Mouse (Mus musculus) B cell, adult 2 months (primary cell): ENCODE data around the gene Hinfp.
"Not testable (repeated sequence)": the region's sequence is repeated elsewhere in the genome, so short reads cannot be mapped to it uniquely, and the experiment has no call there.

Experiments used
- DNase-seq, 2 experiments: peaks; one replicate each; pipeline ENCODE4 v3.0.0; 2022

Gene Hinfp

DNA sequence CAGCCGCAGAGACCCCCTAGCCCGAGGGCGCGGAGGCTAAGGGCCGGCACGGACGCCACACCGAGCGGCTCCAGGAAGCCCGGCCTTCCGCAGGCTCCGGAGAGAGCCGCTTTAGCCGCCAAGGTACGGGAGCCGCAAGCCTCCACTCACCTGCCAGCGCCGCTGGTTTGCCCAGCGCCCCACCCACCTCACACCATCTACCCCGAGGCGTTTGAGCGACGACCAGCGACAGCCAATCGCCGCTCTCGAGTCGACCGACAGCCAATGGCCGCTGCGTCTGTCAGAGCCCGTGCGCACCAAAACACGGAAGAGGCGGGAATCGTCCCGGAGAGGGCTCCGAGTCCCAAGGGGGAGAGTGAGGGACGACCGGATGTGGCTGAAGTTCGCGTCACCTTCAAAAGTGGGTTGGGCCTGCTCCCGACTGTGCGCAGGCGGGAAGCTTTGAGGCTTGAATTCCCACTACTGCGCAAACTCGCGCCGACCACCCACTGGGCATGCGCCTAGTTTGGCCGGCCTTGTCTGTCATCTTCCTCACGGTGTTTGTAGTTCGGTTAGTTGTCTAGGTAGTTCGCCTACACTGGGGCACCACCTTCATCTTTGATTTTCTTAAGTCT is at the start of gene Hinfp:
Gene Hinfp, minus strand, starts transcription at position 206 of the 614 bp plus-strand sequence.
- DNase-seq: peak; percentile 98

DNA sequence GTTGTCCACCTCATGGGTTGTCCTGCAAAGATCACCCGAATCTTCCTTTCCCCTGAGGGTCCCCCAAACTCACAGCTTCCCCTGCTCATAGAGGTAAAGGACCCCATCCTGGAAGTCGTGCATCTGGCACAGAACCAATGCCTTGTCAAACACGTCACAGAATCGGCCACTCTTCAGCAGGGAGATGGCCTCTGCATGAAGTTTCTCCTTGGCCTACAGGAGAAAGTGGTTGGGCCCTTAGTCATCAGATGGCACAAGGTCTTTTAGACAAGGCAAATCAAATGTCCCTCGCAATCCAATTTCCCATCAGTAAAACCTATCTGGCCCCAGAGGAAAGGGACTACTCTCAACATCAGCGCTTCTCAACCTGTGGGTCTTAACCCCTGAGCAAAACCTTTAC is 47.7 kb upstream of the Hinfp start:
- no peak for DNase-seq

GRCm38 (mm10) chr9:44352337-44352736 is 46.9 kb upstream of the Hinfp start:
- no peak for DNase-seq

GRCm38 (mm10) chr9:44351396-44351795 is 45.9 kb upstream of the Hinfp start:
- no peak for DNase-seq

DNA sequence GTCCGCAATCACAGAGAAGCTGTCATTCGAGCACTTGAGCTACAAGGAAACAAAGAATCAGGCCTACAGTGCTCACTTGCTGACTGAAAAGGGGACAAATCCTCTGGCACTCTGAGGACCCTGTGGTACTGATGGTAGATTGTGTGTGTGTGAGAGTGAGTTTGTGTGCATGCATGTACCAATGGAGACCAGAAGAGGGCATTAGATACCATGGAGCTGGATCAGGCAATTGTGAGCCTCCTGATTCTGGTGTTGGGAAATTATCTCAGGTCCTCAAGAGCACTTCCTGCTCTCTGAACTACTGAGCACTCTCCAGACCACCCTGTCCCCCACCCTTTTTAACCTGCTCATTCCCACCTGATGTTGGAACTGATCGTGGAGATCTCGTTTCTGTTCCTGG is 43.1 kb upstream of the Hinfp start:
- DNase-seq: no peak

DNA sequence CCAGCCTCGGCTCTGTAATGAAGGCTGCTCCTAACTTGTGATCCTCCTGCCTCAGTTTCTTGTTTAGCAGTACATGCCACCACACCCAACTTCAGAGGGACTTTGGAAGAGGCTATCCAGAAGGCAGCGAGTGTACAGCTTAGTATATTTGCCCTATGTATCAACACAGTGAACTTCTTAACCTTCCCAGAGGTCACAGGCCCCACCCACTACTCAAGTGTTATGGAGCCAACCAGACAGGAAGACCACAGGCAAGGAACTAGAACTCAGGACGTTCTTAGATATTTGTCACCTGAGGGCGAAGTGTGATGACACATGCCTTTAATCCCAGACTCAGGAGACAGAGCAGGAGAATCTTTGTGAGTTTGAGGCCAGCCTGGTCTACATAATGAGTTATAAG is 42.1 kb upstream of the Hinfp start:
- DNase-seq: no peak

DNA sequence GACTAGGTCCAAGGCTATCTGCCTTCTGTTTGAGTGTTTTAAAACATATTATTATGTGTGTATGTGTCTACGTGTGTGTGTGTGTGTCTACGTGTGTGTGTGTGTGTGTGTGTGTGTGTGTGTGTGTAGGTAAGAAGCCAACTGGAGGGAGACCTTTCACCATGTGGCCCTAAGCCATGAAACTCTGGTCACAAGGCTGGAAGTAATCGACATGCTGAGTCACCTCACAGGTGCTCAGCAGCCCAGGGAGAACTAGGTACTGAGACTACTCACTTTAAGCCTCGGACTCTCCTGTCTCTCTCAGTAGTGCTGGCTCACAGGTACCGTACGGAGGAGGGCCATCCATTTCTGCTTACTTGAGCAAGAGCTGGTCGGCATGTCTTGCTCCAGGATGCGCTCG is 41.7 kb upstream of the Hinfp start:
- DNase-seq: no peak

DNA sequence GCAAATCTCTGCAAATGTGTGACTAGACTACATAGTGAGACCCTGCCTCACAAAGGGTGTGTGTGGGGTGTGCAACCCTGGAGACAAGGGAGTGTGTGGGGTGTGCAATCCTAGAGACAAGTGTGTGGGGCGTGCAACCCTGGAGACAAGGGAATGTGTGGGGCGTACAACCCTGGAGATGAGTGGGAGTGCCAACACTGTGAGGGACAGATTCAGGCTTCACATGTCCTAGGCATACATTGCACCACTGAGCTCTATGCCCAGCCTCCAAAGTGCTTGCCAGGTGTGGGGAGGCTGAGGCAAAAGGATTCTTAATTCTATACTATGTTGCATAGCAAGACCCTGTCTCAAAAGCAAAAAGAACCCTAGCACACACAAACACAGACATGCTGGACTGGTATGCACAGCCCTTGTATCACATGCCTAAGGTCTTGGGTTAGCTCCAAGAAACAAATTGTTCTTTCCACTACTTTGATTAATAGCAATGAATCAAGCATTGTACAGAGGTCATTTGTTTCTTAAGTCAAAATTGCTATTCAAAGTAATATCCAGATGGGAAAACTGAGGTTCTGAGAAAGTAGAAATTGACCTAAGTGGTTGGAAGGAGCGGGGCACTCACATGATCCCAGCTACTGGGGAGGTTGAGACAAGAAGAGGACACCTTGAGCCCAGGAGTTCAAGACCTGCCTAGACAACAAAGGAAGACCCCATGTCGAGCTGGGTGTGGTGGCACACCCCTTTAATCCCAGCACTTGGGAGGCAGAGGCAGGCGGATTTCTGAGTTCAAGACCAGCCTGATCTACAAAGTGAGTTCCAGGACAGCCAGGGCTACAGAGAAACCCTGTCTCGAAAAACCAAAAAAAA is 40.3 kb upstream of the Hinfp start:
- no peak for DNase-seq

DNA sequence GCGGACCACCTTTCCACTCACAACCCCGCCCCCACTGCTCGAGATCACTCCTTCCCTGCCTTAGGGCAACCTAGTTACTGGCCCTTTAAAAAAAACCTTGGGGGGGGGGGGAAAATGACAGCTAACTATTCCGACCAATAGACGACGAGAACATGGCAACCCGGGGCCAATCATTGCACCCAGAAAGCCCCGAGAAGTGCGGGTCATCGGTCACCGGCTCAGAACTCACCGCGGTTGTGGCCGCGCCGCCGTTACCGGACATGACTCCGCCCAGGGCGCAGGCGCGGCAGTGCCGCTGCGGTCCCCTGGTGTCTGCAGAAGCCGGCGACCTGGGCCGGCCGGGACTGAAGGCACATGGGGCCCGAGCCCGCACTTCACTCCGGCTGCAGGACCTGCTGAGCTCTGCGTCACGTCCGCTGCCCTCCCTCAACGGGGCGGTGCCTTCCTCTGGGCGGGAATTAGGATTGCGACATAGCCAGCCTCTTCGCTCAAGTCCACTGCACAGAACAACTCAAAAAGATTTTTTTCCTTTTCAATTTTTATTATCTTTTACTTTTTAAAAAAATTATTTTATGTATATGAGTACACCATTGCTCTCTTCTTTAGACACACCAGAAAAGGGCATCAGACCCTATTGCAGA is 38.4 kb upstream of the Hinfp start, which contains the start of gene Hmbs:
Gene Hmbs, minus strand, starts transcription at position 448 of the 641 bp plus-strand sequence.
- DNase-seq: peak; percentile 93 to 95

GRCm38 (mm10) chr9:44343290-44343689 is 37.8 kb upstream of the Hinfp start:
- DNase-seq: no peak

DNA sequence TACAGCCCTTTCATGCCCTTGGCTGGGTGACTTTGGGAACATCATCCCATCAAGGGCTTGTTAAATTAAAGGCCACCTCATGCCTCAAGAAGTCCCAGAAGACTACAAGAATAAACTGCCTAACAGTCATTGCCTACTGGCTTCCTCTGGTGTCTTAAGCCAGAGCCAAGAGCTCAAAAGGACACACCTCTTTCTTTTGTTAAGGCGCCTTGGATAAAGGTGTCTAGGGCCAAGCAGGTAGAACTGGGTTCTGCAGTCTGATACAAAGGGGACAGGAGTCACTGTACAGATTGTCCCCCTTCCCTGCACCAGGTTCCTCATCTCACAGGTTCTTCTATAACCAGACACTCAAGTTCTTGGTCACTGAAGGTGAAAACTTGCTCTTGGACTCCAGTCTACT is 37.1 kb upstream of the Hinfp start:
- no peak for DNase-seq

GRCm38 (mm10) chr9:44342173-44342572 is 36.7 kb upstream of the Hinfp start:
- DNase-seq: no peak

GRCm38 (mm10) chr9:44341487-44341886 is 36.0 kb upstream of the Hinfp start:
- DNase-seq: no peak

DNA sequence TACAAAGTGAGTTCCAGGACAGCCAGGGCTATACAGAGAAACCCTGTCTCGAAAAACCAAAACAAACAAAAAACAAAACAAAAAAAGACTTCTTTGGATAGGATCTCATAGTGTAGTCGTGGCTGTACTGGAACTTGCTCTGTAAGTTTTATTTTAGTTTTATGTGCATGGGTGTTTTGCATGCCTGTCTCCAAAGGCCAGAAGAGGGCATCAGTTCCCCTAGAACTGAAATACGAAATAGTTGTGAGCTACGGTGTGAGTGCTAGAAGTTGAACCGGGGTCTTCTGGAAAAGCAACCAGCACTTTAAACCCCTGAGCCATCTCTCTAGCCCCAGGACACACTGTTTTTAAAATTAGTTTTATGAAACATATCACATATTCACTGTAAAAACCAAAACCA is 33.1 kb upstream of the Hinfp start:
- DNase-seq: no peak

DNA sequence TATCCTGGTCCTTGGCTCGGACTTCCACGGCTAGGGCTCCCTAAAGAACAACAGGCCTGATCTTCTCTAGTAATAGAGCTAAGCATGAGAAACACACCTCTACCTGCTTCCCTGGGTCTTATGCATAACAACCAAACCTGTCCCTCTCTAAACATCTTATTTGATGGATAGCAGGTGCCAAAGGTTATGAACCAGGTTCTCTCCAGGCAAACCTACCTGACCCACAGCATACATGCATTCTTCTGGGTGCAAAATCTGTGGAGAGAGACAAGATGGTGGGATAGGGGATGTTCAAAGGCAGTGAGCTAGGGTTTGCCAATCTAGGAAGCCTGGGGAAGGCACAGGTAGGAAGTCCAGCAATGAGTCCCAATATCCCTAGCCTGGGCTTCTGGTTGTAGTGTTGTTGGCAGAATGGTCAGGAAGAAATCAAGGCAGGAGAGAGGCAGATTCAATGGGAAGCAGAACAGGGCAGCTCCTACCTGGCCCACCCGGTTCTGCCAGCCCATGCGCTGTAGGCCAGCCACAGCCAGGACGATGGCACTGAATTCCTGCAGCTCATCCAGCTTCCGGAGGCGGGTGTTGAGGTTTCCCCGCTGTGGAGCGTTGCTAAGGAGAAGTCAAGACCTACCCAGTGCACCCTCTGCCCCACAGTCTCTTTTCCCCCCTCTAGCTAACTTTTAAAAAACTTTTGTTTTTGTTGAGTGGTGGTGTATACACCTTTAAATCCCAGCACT is 32.1 kb upstream of the Hinfp start:
- DNase-seq: no peak

- no peak for DNase-seq
Measured at GRCm38 (mm10) chr9:44336964-44337363, 31.5 kb upstream of the Hinfp start.

GRCm38 (mm10) chr9:44336513-44336912 is 31.0 kb upstream of the Hinfp start:
- not testable (repeated sequence) for DNase-seq

GRCm38 (mm10) chr9:44336093-44336406 is 30.6 kb upstream of the Hinfp start:
- no peak for DNase-seq

DNA sequence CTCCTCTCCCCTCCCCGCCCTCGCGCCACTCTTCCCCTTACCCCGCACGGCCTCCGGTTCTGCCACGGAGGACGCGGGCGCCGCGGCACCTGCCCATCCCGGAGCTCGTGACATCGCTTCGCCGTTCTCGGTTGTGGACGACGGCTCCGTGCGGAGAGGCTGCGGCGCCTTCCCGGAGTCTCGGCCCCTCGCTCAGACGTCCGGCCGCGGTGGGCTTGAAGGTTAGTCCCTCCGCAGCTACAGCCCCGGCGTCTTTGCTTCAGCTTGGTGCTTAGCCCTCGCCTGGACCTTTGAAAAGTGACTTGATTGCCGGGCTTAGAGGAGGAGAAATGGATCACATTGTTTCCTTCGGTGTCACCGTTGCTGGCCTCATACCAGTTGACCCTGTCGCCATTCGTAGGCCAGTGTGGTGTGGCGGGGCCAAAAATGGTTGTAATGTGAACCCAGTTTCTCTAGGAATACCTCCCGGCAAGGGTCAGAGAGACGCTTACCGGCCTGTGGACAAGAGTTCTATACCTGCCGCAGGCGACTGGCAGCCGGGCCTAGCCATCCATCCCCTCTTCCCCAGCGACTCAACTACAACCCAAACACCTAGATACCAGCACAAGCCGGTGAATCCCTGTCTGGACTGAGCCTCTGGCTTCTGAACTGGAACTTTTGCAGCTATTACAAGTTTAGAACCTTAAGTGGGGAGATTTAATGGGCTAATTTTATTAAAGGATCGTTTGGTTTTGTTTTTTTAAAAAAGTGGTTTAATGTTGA is 30.0 kb upstream of the Hinfp start:
- DNase-seq: peak; percentile 12 to 20

GRCm38 (mm10) chr9:44334396-44335330 is 29.2 kb upstream of the Hinfp start, which contains the start of gene H2afx:
Gene H2afx (plus strand): TSS chr9:44334694.
- DNase-seq: peak; percentile 97 to 98

GRCm38 (mm10) chr9:44332918-44333638 is 27.6 kb upstream of the Hinfp start:
- no peak for DNase-seq
